Comparison of ENCODE assay signal across 12 mouse cellular contexts in genomic region chr11:117158343-117158742, GRCm38 (mm10). TPM values are rescaled to one million over a fixed set of nuclear protein-coding genes. Genes with fewer than 3 reads are reported as not detected.
A peak's percentile ranks its signal among the peaks of the same experiment; 100 is the strongest.
DNase-seq lines count a peak whose midpoint lies in the region; ATAC-seq and TF ChIP-seq lines count a peak whose summit lies in the region.
"Had no signal": no experiment of that assay in that cellular context is flagged by ENCODE, and none has a peak within 500 bp of the region (broad histone marks: within the 10 kb centered on the region; RNA-seq: fewer than 3 reads in every experiment).

No protein-coding gene starts in this region.

- TF ChIP-seq EP300 in lung, postnatal 0 days (IDR thresholded peaks at IDR 0.05): no peak

- H3K36me3 ChIP-seq in midbrain, embryonic 14.5 days (ENCODE audit: control insufficient read depth, insufficient read depth, low read length): peaks cover 62% of the 10 kb centered on the region
- H3K36me3 ChIP-seq in midbrain, embryonic 11.5 days (ENCODE audit: control insufficient read depth, insufficient read depth, low read length): peaks cover 5% of the 10 kb centered on the region; the same call in 1 of the 2 replicates
- peaks cover 25% of the 10 kb centered on the region for H3K36me3 ChIP-seq in lung, postnatal 0 days (ENCODE audit: insufficient read depth, low read length)

- no peak overlapping the region for H3K27ac ChIP-seq in midbrain, embryonic 14.5 days (replicated peaks; ENCODE audit: low read depth, low read length)
- H3K27ac ChIP-seq in midbrain, embryonic 11.5 days (ENCODE audit: low read depth, low read length): no peak overlapping the region
- H3K27ac ChIP-seq in lung, postnatal 0 days (ENCODE audit: low read length): no peak overlapping the region
- H3K27ac ChIP-seq: hindbrain, embryonic 15.5 days had no signal

- 73% methylated on average over 11 of the region's 11 CpGs for WGBS in midbrain, embryonic 14.5 days
- 91% methylated on average over 11 of the region's 11 CpGs for WGBS in midbrain, embryonic 11.5 days
- 38% methylated on average over 11 of the region's 11 CpGs for WGBS in lung, postnatal 0 days

- H3K9ac ChIP-seq in midbrain, embryonic 14.5 days (replicated peaks; ENCODE audit: low read length): no peak overlapping the region
- H3K9ac ChIP-seq in midbrain, embryonic 11.5 days (ENCODE audit: low read length): no peak overlapping the region
- H3K9ac ChIP-seq in lung, postnatal 0 days (replicated peaks; ENCODE audit: low read depth): no peak overlapping the region
- H3K9ac ChIP-seq: hindbrain, embryonic 15.5 days had no signal

- H3K27me3 ChIP-seq in midbrain, embryonic 14.5 days (ENCODE audit: control insufficient read depth, insufficient read depth, low read length): no peaks in the 10 kb centered on the region
- no peaks in the 10 kb centered on the region for H3K27me3 ChIP-seq in midbrain, embryonic 11.5 days (ENCODE audit: control insufficient read depth, insufficient read depth, low read length)
- H3K27me3 ChIP-seq in lung, postnatal 0 days (replicated peaks; ENCODE audit: insufficient read depth, low read length): no peaks in the 10 kb centered on the region
- H3K27me3 ChIP-seq: hindbrain, embryonic 15.5 days had no signal

- H3K4me3 ChIP-seq in midbrain, embryonic 14.5 days (replicated peaks; ENCODE audit: low read depth, low read length): no peak overlapping the region
- H3K4me3 ChIP-seq in midbrain, embryonic 11.5 days (ENCODE audit: low read depth, low read length): no peak overlapping the region
- no peak overlapping the region for H3K4me3 ChIP-seq in lung, postnatal 0 days (ENCODE audit: low read depth, low read length)
- H3K4me3 ChIP-seq: hindbrain, embryonic 15.5 days had no signal

- ATAC-seq in midbrain, embryonic 14.5 days (ENCODE audit: low FRiP score, low TSS enrichment): no peak
- no peak for ATAC-seq in midbrain, embryonic 11.5 days (ENCODE audit: low FRiP score)
- ATAC-seq in lung, postnatal 0 days: peak; percentile 27; the same call in 1 of the 2 replicates

- H3K9me3 ChIP-seq in midbrain, embryonic 14.5 days (ENCODE audit: control insufficient read depth, low read length): no peaks in the 10 kb centered on the region
- H3K9me3 ChIP-seq in midbrain, embryonic 11.5 days (ENCODE audit: control insufficient read depth, low read length): no peaks in the 10 kb centered on the region
- no peaks in the 10 kb centered on the region for H3K9me3 ChIP-seq in lung, postnatal 0 days (ENCODE audit: low read length)
- H3K9me3 ChIP-seq: G1E; hindbrain, embryonic 15.5 days had no signal

- H3K4me2 ChIP-seq in midbrain, embryonic 14.5 days (ENCODE audit: low read length): no peak overlapping the region
- no peak overlapping the region for H3K4me2 ChIP-seq in midbrain, embryonic 11.5 days
- no peak overlapping the region for H3K4me2 ChIP-seq in lung, postnatal 0 days (replicated peaks; ENCODE audit: low read depth, low read length)
- H3K4me2 ChIP-seq: hindbrain, embryonic 15.5 days had no signal

- peak; percentile 60 to 65 for DNase-seq in cerebellum, adult 18-20 months
- DNase-seq in cerebellum, adult 9-10 months: no peak
- peak; percentile 67 for DNase-seq in heart, postnatal 4 days
- DNase-seq in heart, adult 9 months (ENCODE audit: low spot score in 2 of 2): no peak
- peak; percentile 41 for DNase-seq in midbrain, embryonic 14.5 days
- no peak for DNase-seq in midbrain, embryonic 11.5 days (ENCODE audit: low spot score, missing footprints)
- DNase-seq in lung, postnatal 0 days (ENCODE audit: low spot score): no peak
- DNase-seq in urinary bladder, postnatal 10 days (ENCODE audit: low spot score): no peak
- DNase-seq: adrenal gland, adult 2 months; kidney, postnatal 14 days had no signal

- no peak for TF ChIP-seq CTCF in lung, postnatal 0 days (IDR thresholded peaks at IDR 0.05)

- H3K4me1 ChIP-seq in midbrain, embryonic 14.5 days (ENCODE audit: control insufficient read depth, insufficient read depth, low read length): no peaks in the 10 kb centered on the region
- H3K4me1 ChIP-seq in midbrain, embryonic 11.5 days (ENCODE audit: control insufficient read depth, insufficient read depth, low read length): peaks cover 5% of the 10 kb centered on the region; the same call in 1 of the 2 replicates
- no peaks in the 10 kb centered on the region for H3K4me1 ChIP-seq in lung, postnatal 0 days (ENCODE audit: insufficient read depth, low read depth, low read length)

RNA-seq across cellular contexts. Expression of gene Sept9, which starts 41.1 kb away (rescaled TPM):
- 10 to 100 TPM; 76.7 to 77.4 TPM for total RNA-seq in heart, postnatal 4 days (2021)
- 91.8 and 97.4 TPM in 2 replicates for polyA plus RNA-seq in midbrain, embryonic 14.5 days (2014; fragmentation: Nextera tagmentation; extraction: Ambion mirVana)
- polyA plus RNA-seq in midbrain, embryonic 11.5 days (2014; fragmentation: Nextera tagmentation; extraction: Ambion mirVana): 146 and 152 TPM in 2 replicates
- 52.5 and 56.1 TPM in 2 replicates for polyA plus RNA-seq in lung, postnatal 0 days (2015; fragmentation: Nextera tagmentation; extraction: Ambion mirVana)

RNA-seq across cellular contexts. Expression of gene Sec14l1, which starts 43.4 kb away (rescaled TPM):
- 10 to 100 TPM; 78.4 to 81.7 TPM for total RNA-seq in heart, postnatal 4 days (2021)
- polyA plus RNA-seq in midbrain, embryonic 14.5 days (2014; fragmentation: Nextera tagmentation; extraction: Ambion mirVana): 48.7 and 58.1 TPM in 2 replicates
- 32.4 and 36.7 TPM in 2 replicates for polyA plus RNA-seq in midbrain, embryonic 11.5 days (2014; fragmentation: Nextera tagmentation; extraction: Ambion mirVana)
- polyA plus RNA-seq in lung, postnatal 0 days (2015; fragmentation: Nextera tagmentation; extraction: Ambion mirVana): 62.2 and 62.4 TPM in 2 replicates

Comparison
In these comparisons a context has a peak if more than half of its experiments do, and no peak if none do; other contexts are left out.
1. DNase-seq: peak in cerebellum, adult 18-20 months (2 of 2), heart, postnatal 4 days (single experiment) and midbrain, embryonic 14.5 days (single experiment); none in cerebellum, adult 9-10 months (single experiment), heart, adult 9 months (0 of 2), midbrain, embryonic 11.5 days (single experiment), lung, postnatal 0 days (single experiment) and urinary bladder, postnatal 10 days (single experiment).